Mouse (Mus musculus): ENCODE results near the gene Ociad1. TPM values are rescaled to one million over a fixed set of nuclear protein-coding genes. Genes with fewer than 3 reads are reported as not detected.

Ociad1 gene
- polyA plus RNA-seq, 1 experiment from 2014 or later: 230 TPM

DNA sequence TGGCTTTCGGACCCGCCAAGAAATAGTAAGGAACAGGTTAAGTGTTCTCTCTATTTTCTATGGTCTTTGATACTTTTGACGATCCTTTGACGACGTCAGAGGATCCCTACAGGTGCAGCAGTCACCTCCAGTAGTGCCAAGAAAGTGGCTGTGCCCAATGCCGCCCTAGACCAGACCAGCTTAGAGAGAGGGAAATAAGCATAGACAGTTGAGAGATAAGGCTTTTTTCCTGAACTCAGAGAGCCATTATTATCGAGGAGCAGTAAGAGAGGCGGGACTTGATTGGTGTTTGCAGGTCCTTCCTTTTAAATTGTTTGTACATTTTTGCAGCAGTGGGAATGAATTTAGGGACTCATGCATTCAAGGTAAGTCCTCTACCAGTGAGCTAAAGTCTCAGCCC lies 34.9 kb upstream of the Ociad1 start:
- no peak for ATAC-seq (ENCODE audit: insufficient number of reproducible peaks, low FRiP score)
- Histone ChIP-seq H3K4me3 (peak overlapping the region; percentile 90), H3K9me3 (replicated peaks) (no peaks in the 10 kb centered on the region), H3K27ac (ENCODE audit: poor library complexity, severe bottlenecking) (0 out of 2 replicates have a peak overlapping the region, but pooled peaks have one; percentile 42), H3K9ac (peak overlapping the region; percentile 73), H3K4me2 (peak overlapping the region; percentile 85), H3K4me1 (replicated peaks) (peaks cover 20% of the 10 kb centered on the region), H3K27me3 (replicated peaks) (no peaks in the 10 kb centered on the region), H3K36me3 (no peaks in the 10 kb centered on the region)
- WGBS: 43% methylated on average over 8 of the region's 8 CpGs

DNA sequence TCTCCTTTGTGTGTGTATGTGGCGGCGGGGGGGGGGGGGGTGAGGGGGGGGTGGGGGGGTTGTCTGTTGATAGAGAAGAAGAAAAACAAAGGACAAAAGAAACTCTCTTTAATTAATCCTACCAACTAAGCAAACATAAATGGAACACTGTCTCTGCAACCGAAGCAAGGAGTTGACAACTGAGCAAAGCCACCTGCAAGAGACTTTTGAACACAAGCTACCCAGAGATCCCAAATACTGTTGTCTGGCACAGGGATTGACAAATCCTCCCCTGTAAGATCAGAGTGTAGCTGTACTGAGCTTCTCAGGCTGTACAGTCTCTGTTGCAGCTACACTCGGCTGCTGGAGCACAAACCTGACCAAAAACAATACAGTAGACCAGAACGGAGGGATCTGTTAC lies 28.5 kb upstream of the Ociad1 start:
- Histone ChIP-seq H3K4me2 (no peak overlapping the region), H3K36me3 (no peaks in the 10 kb centered on the region), H3K27me3 (replicated peaks) (no peaks in the 10 kb centered on the region), H3K9ac (no peak overlapping the region), H3K27ac (ENCODE audit: poor library complexity, severe bottlenecking) (no peak overlapping the region), H3K9me3 (replicated peaks) (peaks cover 6% of the 10 kb centered on the region; the same call in 1 of the 2 replicates), H3K4me1 (replicated peaks) (0 out of 2 replicates have a peak, but pooled peaks cover 11% of the 10 kb centered on the region), H3K4me3 (no peak overlapping the region)
- ATAC-seq (ENCODE audit: insufficient number of reproducible peaks, low FRiP score): no peak
- WGBS: 55% methylated on average over 4 of the region's 5 CpGs

DNA sequence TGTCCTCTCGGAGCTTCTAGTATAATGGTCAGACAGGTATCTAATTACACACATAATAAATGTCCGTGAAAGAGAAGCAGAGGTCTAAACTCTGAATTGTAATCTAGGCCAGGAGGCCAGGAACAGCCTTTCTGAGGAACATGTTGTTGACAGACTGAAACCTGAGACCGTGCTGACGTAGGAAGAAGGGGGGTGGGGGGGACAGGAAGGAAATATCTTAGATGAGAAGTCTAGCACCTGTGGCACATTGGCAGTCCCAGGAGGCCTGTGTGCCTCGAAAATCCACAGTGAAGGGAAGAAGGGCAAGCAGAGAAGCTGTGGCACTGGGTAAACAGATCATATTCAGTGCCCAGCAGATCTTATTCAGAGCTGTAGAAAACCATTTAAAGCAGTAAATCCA lies 27.1 kb upstream of the Ociad1 start:
- H3K9me3 ChIP-seq (replicated peaks): peaks cover 6% of the 10 kb centered on the region; the same call in 1 of the 2 replicates
- 0 out of 2 replicates have a peak, but pooled peaks cover 12% of the 10 kb centered on the region for H3K4me1 ChIP-seq (replicated peaks)
- no peak overlapping the region for H3K4me2 ChIP-seq
- H3K27me3 ChIP-seq (replicated peaks): no peaks in the 10 kb centered on the region
- no peak overlapping the region for H3K9ac ChIP-seq
- ATAC-seq (ENCODE audit: insufficient number of reproducible peaks, low FRiP score): no peak
- no peaks in the 10 kb centered on the region for H3K36me3 ChIP-seq
- H3K4me3 ChIP-seq: no peak overlapping the region
- H3K27ac ChIP-seq (ENCODE audit: poor library complexity, severe bottlenecking): peak overlapping the region; percentile 22; the same call in 1 of the 2 replicates
- WGBS: 26% methylated on average over 5 of the region's 5 CpGs

DNA sequence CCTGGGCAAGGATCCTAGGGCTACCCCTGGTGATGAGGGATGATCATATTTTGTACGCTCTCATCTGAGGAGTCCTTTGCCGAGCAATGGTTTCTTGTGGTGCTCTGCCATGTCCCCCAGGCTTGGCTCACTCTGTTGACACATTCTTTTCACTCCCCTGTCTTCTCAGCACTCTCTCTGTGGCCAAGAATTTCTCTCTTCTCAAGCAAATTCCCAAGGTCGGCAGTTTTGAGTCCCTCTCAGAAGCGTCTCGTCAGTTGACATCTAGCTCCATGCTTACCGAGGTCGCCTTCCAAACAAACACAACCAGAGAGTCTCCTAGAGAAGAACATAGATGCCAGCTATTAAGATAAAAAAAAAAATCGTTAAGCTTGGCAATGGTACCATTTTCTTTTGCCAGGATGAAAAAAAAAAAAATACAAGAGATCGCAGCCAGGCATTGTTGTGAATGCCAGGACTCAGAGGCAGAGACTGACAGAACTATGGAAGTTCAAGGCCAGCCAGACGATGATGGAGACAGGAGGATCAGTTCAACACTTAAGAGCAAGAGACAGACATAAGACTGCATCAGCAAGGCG lies 23.9 kb upstream of the Ociad1 start:
- no peaks in the 10 kb centered on the region for H3K27me3 ChIP-seq (replicated peaks)
- H3K27ac ChIP-seq (ENCODE audit: poor library complexity, severe bottlenecking): no peak overlapping the region
- no peak overlapping the region for H3K9ac ChIP-seq
- peaks cover 6% of the 10 kb centered on the region; the same call in 1 of the 2 replicates for H3K9me3 ChIP-seq (replicated peaks)
- H3K4me3 ChIP-seq: no peak overlapping the region
- peaks cover 27% of the 10 kb centered on the region for H3K4me1 ChIP-seq (replicated peaks)
- no peak for ATAC-seq (ENCODE audit: insufficient number of reproducible peaks, low FRiP score)
- 68% methylated on average over 11 of the region's 11 CpGs for WGBS
- no peaks in the 10 kb centered on the region for H3K36me3 ChIP-seq
- H3K4me2 ChIP-seq: no peak overlapping the region

DNA sequence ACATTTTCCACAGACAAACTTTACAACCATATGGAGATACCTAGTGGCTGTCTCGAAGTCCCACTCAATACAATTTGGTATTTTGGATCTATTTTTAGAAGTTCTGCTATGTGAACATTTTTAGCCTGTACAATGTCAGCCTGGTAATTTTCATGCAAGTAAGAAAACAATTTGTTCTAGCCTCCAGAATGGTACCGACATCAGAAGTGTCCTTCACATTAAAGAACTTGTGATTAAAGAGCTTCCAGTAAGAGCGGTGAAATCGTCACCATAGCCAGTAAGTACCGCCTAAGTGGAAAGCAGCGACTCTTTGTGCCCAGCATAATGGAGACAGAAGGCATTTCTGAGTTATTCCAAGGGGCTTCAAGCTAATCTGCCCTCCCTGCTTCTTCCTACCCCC lies 22.0 kb upstream of the Ociad1 start:
- Histone ChIP-seq H3K4me2 (peak overlapping the region; percentile 5; the same call in 1 of the 2 replicates), H3K27ac (ENCODE audit: poor library complexity, severe bottlenecking) (peak overlapping the region; percentile 66), H3K36me3 (no peaks in the 10 kb centered on the region), H3K4me3 (no peak overlapping the region), H3K27me3 (replicated peaks) (no peaks in the 10 kb centered on the region), H3K4me1 (replicated peaks) (peaks cover 20% of the 10 kb centered on the region), H3K9me3 (replicated peaks) (peaks cover 6% of the 10 kb centered on the region; the same call in 1 of the 2 replicates), H3K9ac (no peak overlapping the region)
- WGBS: 29% methylated on average over 6 of the region's 6 CpGs
- ATAC-seq (ENCODE audit: insufficient number of reproducible peaks, low FRiP score): no peak

DNA sequence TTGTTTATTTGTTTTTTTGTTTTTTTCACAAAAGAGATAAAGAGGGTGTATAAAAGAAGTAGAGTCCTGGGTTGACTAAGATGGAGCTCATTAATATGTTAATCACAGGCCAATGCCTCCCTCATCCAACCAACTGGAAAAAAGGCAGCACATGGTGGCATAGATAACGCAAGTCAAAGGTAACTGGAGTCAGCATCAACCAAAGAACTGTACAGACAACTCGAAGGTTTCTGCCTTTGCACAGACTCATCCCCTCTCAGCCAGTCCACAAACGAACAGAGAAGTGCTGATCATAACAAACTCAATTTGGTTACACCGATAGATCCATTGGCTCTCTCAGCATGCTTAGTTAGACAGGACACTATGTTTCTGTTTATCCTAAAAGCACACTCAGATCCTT lies 19.4 kb upstream of the Ociad1 start:
- Histone ChIP-seq H3K4me3 (no peak overlapping the region), H3K4me1 (replicated peaks) (peaks cover 18% of the 10 kb centered on the region), H3K27ac (ENCODE audit: poor library complexity, severe bottlenecking) (no peak overlapping the region), H3K9ac (no peak overlapping the region), H3K36me3 (no peaks in the 10 kb centered on the region), H3K9me3 (replicated peaks) (no peaks in the 10 kb centered on the region), H3K4me2 (no peak overlapping the region), H3K27me3 (replicated peaks) (no peaks in the 10 kb centered on the region)
- ATAC-seq (ENCODE audit: insufficient number of reproducible peaks, low FRiP score): no peak
- WGBS: 74% methylated on average over 4 of the region's 4 CpGs

DNA sequence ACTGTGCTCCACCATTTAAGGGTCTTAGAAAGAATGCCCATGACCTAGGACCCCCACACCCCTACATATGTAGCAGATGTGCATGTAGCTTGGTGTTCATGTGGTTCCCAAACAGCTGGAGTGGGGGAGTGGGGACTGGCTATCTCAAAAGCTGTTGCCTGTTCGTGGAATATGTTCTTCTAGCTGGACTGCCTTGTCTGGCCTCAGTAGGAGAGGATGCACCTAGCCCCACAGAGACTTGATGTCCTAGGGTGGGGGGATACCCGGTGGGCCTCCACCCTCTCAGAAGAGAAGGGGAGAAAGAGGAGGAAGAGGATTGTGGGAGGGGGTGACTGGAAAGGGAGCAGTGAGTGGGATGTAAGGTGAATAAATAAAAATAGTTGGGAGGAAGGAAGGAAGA lies 17.6 kb upstream of the Ociad1 start:
- no peak overlapping the region for H3K4me3 ChIP-seq
- H3K36me3 ChIP-seq: no peaks in the 10 kb centered on the region
- no peak for ATAC-seq (ENCODE audit: insufficient number of reproducible peaks, low FRiP score)

DNA sequence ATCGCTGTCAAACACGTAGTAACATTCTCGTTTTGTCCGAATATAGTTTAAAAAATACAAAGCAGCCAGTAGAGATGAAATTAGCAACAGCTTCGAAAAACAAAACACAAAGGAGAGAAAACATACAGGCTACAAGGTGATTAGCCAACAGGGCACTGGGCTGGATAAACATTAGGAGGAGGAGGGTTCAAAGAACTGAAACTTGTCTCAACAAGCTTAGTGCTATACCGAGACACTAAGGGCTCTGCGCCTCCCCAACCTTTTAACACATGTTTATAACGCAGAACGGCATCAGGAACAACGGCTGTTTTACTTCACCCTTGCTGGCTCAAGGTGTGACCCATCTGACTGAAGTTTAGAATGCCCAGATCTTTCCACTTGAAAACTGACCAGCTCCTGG lies 13.4 kb upstream of the Ociad1 start:
- peaks cover 13% of the 10 kb centered on the region for H3K4me1 ChIP-seq (replicated peaks)
- no peaks in the 10 kb centered on the region for H3K36me3 ChIP-seq
- H3K4me3 ChIP-seq: no peak overlapping the region
- no peak for ATAC-seq (ENCODE audit: insufficient number of reproducible peaks, low FRiP score)
- H3K9me3 ChIP-seq (replicated peaks): no peaks in the 10 kb centered on the region
- peak overlapping the region; percentile 86 for H3K27ac ChIP-seq (ENCODE audit: poor library complexity, severe bottlenecking)
- peak overlapping the region; percentile 19; the same call in 1 of the 2 replicates for H3K4me2 ChIP-seq
- no peaks in the 10 kb centered on the region for H3K27me3 ChIP-seq (replicated peaks)
- no peak overlapping the region for H3K9ac ChIP-seq
- 50% methylated on average over 10 of the region's 10 CpGs for WGBS

More for the DNA sequence above, 17.6 kb upstream of the Ociad1 start:
- Histone ChIP-seq H3K4me1 (replicated peaks) (peaks cover 24% of the 10 kb centered on the region), H3K27ac (ENCODE audit: poor library complexity, severe bottlenecking) (no peak overlapping the region), H3K4me2 (no peak overlapping the region), H3K9ac (no peak overlapping the region), H3K9me3 (replicated peaks) (no peaks in the 10 kb centered on the region), H3K27me3 (replicated peaks) (no peaks in the 10 kb centered on the region)
- WGBS: 64% methylated on average over 2 of the region's 2 CpGs

DNA sequence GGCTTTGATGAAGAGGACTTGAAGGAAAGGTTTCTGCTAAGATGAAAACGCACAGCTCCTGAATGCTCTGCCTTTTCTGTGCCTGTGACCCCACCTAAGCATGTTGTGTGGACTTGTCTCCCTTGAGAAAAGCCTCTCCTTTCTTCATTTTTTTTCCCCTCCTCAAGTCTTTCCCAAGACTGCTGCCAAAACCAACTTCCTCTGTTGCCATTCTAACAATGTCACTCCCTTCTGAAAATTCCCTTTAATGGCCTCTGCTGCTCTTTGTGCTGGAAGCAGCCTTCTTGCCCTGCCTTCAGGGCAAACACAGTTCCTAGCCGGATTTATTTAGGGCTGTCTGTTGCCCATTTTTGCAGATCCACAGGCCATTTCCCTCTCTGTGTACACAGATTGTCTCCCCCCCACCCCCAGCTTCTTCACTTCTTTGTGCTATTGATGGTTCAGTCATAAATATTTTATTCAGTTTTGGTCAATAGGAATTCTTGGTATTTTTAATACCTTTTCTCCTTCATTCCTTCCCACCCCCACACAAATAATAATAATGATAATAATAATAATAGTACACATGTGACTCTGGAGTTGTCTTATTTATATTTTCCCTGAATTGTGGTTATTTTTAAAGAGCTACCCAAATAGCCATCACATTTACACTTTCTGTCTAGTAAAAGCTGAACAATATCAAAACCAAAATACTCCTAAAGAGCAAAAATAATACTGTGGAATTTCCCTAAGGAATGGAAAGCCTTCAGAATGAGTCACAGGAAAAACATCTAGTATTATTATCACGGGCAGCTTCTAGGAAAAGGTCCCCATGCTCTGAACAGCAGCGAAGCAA lies 12.6 kb upstream of the Ociad1 start:
- 38% methylated on average over 4 of the region's 4 CpGs for WGBS
- no peaks in the 10 kb centered on the region for H3K27me3 ChIP-seq (replicated peaks)
- H3K4me2 ChIP-seq: peak overlapping the region; percentile 19; the same call in 1 of the 2 replicates
- H3K4me3 ChIP-seq: no peak overlapping the region
- peak overlapping the region; percentile 86 for H3K27ac ChIP-seq (ENCODE audit: poor library complexity, severe bottlenecking)
- no peaks in the 10 kb centered on the region for H3K9me3 ChIP-seq (replicated peaks)
- no peaks in the 10 kb centered on the region for H3K36me3 ChIP-seq
- H3K9ac ChIP-seq: no peak overlapping the region
- ATAC-seq (ENCODE audit: insufficient number of reproducible peaks, low FRiP score): peak; percentile 66
- H3K4me1 ChIP-seq (replicated peaks): peaks cover 13% of the 10 kb centered on the region

DNA sequence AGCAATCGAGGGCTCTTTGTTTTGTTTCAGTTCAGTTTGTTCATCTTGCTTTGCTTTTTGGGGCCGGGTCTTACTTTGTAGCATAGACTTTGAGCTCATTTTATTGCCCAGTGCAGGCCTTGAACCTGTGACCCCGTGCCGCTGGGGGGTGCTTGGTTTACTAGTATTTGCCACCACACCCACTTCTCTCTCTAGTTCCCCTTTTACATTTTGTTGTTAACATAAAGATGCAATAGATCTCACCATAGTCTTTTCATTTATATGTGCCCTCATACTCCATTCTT lies 12.1 kb upstream of the Ociad1 start:
- Histone ChIP-seq H3K4me3 (no peak overlapping the region), H3K4me2 (no peak overlapping the region)
- no peak for ATAC-seq (ENCODE audit: insufficient number of reproducible peaks, low FRiP score)

DNA sequence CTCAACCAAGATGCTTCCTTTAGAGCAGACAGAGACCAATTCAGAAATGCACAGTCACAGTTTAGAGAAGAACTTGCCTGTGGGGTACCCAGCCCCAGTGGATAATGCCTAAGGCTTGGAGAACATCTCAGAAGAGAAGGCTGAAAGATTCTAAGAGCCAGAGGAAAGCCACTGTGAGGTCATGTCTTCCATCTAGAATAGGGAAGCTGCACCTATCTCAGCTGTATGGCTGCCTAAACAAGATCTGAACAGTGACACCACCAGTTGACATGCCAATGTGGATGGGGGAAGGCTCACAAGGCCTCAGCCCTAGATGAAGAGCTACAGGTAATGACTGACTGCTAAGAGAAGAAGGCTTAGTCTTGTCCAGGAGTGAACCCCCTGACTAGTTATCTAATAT lies 8.5 kb upstream of the Ociad1 start:
- no peaks in the 10 kb centered on the region for H3K36me3 ChIP-seq
- H3K9ac ChIP-seq: no peak overlapping the region

More for the DNA sequence above, 12.1 kb upstream of the Ociad1 start:
- H3K4me1 ChIP-seq (replicated peaks): peaks cover 13% of the 10 kb centered on the region
- H3K27me3 ChIP-seq (replicated peaks): no peaks in the 10 kb centered on the region
- H3K27ac ChIP-seq (ENCODE audit: poor library complexity, severe bottlenecking): peak overlapping the region; percentile 63; the same call in 1 of the 2 replicates
- H3K9me3 ChIP-seq (replicated peaks): no peaks in the 10 kb centered on the region
- H3K9ac ChIP-seq: no peak overlapping the region
- WGBS: 73% methylated on average over 4 of the region's 4 CpGs
- no peaks in the 10 kb centered on the region for H3K36me3 ChIP-seq

More for the DNA sequence above, 8.5 kb upstream of the Ociad1 start:
- H3K27me3 ChIP-seq (replicated peaks): no peaks in the 10 kb centered on the region
- H3K9me3 ChIP-seq (replicated peaks): no peaks in the 10 kb centered on the region
- H3K27ac ChIP-seq (ENCODE audit: poor library complexity, severe bottlenecking): no peak overlapping the region
- H3K4me1 ChIP-seq (replicated peaks): peaks cover 13% of the 10 kb centered on the region
- ATAC-seq (ENCODE audit: insufficient number of reproducible peaks, low FRiP score): no peak
- H3K4me3 ChIP-seq: no peak overlapping the region
- H3K4me2 ChIP-seq: no peak overlapping the region

Data from heart, embryonic 12.5 days (tissue).